Mouse (Mus musculus): ENCODE data around the gene Lexm.

The Lexm gene

DNA sequence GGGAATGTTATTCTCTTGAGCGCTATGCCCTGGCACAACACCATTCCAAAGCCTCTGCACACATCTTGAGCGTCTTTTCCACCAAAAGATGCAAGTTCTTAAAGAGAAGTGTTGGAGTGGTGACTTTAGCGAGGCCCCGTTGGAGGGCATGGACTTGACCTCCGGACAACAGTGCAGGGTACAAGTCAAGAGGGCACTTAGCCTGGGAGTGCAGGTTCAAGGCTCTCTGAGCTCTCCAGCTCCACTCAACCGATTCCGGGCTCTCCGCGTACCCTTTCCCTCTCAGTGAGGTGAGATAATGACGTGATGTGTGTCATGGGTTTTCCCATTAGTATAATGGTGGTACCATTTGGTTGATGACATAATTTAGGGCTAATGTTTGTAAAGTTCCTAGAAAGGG, 7.2 kb upstream of the Lexm start:
- no peak for DNase-seq

DNA sequence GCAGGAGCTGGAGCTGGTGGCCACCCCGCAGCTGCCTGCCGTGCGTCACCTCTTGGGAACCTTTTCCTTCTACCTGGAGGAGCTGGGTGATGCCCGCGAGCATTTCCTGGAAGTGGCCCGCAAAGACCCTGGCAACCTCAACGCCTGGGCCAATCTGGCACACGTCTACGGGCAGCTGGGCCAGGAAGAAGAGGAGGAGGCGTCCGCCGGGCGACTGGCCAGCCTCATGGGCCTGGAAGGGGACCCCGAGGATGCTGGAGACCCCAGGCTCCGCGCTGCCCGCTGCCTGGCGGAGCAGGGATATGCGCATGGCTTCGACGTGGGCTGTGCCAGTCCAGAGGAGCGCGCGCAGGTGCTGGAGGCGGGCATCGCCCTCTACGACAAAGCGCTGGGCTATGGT, 5.7 kb upstream of the Lexm start:
- DNase-seq = no peak

DNA sequence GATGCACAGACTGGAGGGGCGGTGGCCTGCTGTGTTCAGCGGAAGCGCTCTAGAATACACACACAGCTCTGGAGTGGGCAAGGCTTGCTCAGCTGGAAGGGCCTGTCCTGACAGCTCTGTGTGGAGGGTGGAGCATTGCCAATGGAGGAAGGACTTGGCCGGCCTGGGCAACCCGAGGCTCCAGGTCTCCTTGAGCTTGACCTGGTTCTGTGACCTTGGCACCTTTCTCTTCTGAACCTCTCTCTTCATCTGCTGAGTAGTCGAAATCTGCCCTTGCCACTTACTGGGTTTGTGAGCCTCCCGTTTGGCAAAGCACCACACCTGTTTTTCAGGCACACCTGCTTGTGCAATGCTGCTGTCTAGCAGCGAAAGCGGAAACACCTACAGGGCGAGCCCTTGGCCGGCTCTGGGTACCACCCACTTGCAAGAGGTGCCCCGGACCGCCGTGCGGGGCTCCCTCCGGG, 5.0 kb upstream of the Lexm start, which contains the start of gene Ttc22:
Gene Ttc22 (plus strand): TSS at position 403 of the 464 bp plus-strand sequence.
- no peak for DNase-seq

DNA sequence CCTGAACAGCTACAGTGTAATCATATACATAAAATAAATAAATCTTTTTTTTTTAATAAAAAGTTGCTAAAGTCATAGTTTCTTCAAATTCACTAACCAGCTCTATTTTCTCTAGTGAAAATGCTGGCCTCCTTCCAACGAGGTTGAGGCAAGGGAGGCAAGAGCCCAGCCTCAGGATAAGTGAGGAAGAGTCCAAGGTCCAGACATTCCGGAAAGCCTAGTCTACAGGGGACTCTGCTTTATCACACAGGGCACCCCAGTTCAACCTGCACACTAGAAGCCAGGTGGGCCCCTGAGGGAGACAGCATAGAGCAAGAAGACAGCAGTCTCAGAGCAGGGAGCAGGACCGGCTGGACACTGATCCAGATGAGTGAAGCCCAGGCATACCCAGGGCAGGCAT, 4.4 kb upstream of the Lexm start:
- no peak for DNase-seq

DNA sequence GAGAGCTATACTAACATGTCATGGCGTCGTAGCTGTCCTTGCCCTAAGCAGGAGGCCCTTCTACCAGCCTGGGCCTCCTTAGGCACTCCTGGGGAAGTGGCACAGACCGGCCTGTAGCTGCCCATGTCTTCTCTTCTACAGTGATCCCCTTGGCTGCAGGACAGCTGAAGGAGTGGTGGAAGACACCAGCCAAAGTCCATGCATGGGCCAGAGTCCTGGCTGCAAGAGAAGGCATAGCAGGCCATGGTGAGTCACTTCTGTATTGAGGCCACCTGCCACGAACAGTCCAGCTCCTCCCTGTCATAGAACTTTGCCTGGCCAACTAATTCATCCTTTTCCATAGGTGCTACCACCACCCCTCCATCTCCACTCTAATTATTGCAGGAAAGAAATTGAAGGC, 1.9 kb upstream of the Lexm start:
- DNase-seq = no peak

DNA sequence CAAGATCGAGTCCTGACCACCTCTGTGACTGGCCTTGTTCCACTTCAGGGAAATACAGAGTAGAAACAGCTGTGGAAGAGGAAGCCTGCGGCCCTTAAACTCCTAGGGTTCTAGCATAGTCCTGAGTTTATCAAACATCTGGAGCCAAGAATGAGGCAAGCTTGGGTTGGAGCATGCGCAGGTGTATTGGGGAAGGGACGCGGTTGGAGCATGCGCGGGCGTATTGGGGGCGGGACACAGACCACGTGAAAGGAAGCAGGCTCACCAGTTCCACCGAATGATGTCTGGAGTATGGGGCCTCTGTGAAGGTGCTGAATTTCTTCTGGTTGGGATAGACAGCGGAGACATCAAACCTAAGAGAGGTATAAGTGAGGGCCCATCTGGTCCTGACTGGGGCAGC, 1.4 kb downstream of the Lexm start:
- DNase-seq = no peak

DNA sequence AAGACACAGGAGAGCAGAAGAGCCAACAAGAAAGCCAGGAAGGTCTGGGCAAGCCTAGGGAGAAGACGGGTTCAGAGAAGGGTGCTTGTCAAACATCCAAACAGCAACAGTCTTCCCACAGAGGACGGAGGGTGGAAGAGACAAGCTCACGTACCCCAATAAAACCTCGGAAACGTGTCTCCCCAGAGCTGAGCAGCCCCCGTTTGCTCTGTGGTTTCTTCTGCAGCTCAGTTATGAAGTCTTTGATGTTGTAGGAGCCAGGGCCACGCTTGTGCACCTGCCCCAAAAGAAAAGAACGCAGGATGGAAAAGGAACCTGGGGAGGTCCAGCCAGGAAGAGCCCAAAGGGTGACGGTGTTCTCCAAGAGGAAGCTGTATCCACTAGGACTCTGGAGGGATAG, 2.2 kb downstream of the Lexm start:
- DNase-seq = no peak

DNA sequence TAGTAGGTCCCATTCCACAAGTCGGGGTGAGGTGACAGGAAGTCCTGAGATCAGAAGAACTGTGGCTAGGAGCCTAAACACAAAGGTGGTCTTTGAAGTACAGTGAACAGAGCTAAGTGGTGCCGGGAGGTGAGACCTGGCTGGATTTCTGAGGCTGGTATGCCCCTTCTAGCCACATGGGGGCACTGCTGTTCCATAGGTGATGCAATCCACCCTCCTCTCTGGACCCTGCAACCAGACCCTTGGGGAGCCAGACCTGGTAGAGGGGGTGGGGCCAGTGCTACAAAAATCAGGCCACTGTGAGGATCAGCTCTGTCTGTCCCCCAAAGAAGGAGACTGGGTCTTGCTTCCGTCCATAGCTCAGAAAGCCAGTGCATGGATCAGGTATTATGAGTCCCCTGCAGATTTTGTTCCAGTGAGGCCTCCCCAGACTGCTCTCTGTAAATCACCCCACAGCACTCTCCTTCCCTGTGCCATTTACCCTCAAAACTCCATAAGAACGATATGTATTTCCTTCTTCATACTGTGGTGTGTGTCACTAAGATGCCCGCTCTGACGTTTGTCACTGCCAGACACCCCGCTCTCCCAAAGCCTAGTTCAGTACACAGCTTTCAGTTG, 2.8 kb downstream of the Lexm start:
- DNase-seq = peak; percentile 68 to 74

DNA sequence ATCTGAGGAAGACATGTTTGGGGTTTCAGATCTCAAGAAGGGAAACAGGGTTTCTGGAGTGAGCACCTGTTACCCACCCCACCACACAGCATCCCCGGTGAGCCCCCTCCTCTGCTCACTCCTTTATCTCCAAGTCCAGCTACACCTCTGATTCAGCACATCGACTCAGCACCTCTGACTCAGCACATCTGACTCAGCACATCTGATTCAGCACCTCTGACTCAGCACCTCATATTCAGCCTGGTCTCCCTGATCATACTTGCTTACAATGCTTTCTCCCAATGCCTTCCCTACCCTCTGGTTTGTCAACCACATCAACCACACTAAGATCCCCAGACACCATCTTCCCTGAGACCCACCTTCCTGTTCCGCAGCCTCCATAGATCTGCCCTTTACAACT, 3.5 kb downstream of the Lexm start:
- no peak for DNase-seq

DNA sequence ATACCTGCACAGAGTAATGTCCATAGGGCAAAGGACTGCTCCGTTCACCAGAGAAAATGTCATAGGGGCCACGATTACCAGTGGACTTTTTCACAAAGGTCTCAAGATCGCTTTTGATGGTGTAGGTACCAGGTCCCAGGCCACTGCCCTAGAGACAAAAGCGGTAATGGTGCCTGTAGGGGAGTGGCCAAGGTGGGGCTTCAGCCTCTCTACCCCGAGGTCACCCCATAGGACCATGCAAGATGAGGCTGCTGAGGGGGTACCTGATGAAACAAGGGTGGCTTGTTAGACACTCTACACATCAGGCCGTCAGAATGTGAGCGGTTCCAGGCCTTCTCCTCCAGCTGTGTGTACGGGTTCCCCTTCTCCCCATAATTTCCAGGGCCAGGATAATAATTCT, 3.9 kb downstream of the Lexm start:
- no peak for DNase-seq

DNA sequence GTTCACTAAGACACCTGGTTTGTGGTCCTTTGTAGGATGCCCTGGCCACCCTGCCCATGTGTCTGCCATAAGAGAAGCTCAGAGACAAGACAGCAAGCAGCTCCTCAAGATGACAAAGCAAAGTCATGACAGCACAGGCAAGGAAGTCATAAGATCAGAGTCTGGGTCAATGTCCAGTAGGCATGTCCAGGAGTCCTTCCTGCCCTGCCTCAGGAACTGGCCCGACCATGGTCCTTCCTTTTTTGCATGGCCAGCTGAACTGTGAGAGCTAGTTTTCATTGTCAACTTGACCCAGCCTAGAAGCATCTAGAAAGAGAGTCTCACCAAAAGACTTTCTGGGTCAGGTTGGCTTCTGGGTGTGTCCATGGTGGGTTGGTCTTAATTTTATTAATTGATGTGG, 9.1 kb downstream of the Lexm start:
- no peak for DNase-seq

DNA sequence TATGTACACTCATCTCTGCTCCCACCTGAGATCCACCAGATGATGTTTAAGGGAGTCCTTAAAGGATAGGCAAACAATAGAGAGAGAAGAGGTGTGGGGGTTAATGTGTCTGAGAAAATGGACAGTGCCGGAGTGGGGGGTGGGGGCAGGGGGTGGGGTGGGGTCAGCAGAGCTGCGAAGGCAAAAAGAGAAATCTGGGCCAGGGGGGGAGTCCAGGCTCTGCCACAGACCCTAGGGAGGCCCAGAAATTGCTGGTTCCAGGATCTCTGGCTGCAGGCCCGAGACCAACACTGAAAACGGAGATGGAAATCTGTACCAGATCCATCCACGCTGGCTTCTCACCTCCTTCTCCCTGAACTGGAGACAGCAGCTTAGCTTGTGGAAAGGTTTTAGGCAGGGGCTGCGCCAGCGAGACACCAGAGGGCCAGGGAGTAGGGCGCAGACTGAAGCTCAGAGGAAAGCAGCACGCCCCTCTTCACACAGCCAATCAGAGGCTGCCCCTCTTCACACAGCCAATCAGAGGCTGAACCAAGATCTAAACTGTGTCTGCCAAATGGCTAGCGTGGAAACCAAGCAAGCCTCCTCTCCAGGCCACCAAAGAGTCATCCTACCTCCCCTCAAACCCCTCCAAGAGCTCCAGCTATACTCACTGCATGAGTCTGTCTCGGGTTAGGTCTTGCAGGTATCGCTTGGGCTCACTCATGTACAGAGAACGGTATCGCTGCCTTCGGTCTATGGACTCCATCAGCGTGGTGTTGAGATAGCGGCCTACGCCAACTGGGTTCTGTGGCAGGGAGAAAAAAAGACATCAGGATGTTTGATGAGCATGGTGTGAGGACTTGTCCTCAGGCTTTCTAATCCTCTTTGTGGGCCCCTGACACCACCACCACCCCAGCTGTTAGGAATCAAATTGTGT, 10.1 kb downstream of the Lexm start:
- no peak for DNase-seq

DNA sequence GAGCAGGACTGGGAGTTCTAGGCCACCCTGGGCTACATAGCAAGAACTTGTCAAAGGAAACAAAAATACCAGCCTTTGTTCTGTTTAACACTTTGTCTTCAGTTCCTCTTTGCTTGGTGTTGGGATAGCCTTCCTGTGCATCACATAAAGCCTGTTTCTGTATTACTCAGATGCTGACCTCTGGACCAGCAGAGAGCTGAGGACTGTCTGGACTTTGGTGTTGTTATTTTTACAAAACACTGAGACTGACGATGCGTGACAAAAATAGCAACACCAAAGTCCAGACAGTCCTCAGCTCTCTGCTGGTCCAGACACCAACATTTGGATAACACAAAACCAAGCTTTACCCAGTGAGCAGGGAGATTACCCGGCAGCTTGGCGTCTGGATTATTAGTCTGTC, 16.3 kb downstream of the Lexm start:
- no peak for DNase-seq

DNA sequence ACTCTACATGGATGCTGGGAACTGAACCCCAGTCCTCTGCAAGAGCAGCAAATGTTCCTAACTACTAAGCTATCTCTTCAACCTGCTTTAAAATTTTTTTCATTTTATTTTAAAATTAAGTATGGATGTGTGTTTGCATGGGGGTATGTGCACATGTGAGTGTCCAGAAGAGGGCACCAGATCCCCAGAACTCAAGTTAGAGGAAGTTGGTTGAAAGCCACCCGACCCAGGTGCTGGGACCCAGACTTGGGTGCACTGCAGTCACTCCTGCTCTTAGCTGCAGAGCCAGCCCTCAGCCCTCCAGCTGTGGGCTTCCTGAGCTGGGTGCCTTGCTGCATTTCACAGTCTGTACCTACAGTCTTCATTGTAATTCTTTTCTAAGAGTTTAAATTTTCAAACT, 17.6 kb downstream of the Lexm start:
- DNase-seq = no peak

DNA sequence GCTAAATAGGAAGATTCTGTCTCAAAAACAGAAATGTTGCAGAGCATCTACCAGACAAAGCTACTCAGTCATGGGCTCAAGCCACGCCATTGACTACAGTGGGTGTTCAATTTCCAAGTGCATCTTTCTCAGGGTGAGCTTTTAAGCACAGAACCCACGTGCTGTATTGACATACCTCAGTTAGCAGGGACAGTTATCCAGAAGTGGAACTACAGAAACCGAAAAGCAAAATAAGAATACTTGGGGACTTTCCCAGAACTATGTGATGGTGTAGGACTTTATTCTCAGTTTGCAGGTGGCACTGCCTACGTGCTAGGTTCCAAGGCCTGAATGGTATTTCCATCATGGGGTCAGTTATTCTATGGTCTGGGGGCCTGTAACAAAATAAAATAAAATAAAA, 19.3 kb downstream of the Lexm start:
- DNase-seq = no peak

DNA sequence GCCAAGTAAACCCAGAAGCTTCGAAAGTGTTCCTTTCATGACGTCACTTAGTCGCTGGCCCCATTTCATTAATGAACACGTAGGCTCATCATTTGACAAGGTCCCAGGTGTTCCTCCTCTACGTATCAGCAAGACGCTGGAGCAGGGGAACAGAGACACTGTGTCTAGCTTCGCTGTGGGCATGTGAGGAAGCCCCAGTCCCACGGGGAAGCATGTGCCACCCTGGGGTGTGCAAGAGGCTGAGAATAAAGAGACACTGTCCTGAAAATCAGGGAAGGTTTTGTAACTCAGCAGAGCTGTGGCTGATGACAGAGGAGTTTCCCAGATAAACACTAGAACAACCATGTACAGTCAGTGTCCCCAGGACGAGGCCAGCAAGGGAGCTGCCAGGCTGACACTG, 20.0 kb downstream of the Lexm start:
- no peak for DNase-seq

DNA sequence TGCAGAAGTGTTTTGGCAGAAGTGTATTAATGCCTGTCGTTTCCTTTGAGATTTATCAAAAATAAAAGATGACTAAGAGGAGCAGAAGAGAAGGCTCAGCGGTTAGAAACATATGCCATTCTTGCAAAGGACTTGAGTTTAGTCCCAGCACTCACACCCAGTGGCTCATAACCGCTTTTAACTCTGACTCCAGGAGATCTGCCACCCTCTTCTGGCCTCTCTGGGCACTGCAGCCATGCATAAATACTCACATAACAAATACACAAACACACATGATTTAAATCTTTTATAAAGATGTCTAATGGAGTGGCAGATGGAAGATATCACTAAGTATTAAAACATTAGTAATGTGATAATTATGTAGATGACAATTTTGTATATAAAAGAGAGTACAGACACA, 20.8 kb downstream of the Lexm start:
- no peak for DNase-seq

DNA sequence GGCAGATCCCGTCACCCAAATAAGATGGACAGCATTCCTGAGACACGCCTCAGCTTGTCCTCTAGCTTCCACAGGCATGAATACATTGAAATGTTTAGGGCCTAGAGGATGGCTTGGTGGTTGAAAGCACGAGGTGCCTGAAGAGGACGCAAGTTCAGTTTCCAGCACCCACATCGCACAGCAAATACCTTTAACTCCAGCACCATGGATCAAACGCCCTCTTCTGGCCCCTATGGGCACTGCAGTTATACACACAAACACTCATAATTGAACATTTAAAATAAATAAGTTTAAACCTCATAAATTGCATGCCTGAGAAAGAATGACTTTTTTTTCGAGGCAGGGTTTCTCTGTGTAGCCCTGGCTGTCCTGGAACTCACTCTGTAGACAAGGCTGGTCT, 23.4 kb downstream of the Lexm start:
- no peak for DNase-seq

DNA sequence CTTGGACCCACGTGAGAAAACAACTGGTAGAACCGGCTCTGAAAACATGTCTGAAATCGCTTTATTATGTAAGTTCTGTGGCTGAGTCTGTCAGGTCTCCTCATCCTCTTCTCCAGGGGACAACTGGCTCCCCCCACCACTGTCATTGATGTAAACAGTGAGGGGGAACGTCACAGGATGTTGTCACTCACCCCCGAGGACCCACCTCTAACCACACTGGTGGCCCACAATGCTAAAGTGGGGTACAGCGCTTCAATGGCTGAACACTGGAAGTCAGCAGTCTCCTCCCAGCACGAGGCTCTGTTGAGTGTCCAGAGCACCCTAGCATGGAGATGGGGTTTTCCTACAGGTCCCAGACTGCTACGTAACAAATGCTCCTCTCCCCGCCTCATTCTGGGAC, 26.2 kb downstream of the Lexm start:
- no peak for DNase-seq

DNA sequence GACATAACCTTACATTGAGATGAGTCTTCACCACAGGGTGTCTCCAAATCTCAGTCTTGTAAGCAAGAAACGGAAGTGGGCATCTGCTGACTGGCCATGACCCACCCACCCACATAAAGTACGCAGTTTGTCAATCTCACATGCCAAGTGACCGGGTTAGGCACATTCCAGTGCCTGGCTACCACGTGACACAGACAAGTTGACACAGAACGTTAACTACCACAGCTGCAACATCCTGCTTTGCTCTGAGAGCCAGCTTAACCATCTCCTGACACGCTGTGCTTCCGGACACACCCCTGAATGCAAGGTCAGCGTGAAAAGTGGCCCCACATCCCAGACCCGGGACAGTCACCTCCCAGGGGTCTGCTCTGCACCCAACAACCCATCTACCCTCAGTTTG, 26.9 kb downstream of the Lexm start:
- no peak for DNase-seq

DNA sequence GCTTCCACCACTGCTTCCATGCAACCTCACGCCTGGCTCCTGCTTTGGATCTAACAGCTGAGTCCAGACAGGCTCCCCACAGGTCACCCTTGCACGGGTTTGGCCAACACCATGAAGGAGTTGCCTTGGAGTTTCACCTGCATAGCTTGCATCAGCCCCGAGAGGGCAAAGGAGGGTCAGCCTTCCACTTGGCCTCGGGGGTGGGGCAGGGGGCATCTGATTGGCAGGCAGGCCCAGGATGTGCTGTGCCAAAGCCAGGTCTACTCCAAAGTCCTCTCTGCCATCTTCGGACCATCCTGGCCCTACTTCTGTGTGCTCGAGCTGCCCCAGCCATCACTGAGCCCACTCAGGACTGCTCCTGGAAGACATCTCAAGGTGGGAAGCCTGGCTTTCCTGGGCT, 30.0 kb downstream of the Lexm start:
- no peak for DNase-seq

DNA sequence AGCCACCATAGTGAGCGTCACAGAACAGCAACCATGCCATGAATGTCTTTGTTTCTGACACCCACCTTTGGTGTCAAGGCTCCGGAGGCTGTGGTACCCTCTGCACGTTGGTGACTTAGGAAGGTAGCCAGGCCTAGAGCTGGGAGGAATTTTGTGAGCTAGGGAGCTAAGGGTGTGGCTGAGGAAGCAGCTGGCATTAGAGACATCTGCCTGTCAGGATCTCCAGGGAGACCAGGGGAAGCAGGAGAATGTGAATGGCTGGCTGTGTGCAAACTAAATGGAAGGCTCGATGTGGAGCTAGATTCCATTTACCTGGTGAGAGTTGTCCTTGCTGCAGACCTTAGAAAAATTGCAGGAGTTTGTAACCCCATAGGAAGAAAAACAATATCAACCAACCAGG, 32.4 kb downstream of the Lexm start:
- no peak for DNase-seq

DNA sequence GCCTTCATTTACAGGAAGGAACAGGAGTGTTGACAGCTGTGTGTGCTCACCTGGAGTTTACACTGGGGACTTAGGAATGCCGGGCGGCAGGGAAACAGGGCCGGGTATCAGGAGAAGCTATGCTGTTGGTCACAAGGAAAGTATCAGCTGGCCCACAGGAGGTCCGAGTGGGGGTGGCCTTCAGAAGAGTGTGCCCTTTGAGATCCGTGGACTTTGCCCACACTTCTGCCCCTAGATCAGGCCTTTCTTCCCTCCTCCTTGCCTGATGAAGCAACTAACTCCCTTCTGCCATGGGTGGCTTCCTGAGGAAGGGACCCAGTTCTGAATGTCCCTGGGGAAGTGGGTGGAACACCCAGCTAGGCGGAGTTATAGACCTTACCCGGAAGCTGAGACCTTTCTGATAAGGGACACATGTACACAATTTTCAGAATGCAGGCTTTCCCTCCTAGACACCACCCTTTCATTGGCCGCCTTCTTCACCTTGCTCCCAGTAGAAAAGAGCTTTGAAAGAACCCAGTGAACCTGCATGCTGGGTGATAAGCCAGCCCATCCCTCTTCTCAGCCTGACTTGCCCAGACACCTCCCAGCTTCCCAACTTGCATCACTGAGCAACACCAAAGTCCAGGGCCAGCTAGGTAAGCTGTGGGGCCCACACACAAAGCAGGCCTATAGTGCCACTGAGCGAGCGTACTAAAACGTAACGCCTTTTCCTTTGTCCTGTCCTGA, 34.5 kb downstream of the Lexm start:
- DNase-seq = no peak

DNA sequence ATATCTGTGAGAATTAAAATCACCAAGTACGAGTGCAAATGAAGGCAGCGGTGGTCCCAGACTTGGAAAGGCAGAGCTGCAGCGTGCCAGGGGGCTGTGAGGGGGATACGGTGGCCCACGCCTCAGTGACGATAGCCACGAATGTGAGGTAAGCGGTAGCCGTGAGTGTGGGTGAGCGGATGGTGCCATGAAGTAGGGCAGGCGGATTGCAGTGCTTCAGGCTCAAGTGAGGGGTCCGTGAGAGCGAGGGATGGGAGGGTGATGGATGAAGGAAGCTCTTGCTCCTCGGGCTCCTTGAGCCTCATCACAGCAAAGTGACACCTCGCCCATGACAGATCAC, 35.2 kb downstream of the Lexm start:
- no peak for DNase-seq
